Mouse (Mus musculus) gastrocnemius, postnatal 36 days (tissue): Measurements from ENCODE around the gene Ermap. TPM values are rescaled to one million over a fixed set of nuclear protein-coding genes. Genes with fewer than 3 reads are reported as not detected.

Experiments used
- DNase-seq, 2 experiments: peaks; one replicate each; pipeline ENCODE4 v3.0.0; 2022
- intact Hi-C: fragments of 180-260 bp; cut with DNase I; formaldehyde crosslinking; loops from one replicate; pipeline ENCODE4 v1.15.1; 2025
- microRNA-seq, 2 experiments: library from miRNA; unstranded; fragments of <30 nt; microRNA quantifications; one replicate each; pipeline ENCODE4 v1.2.0; 2021
- total RNA-seq, 2 experiments: library from RNA; stranded (reverse); gene quantifications; 2 replicates each; pipeline ENCODE4 v1.2.3; 2021

Ermap gene
- total RNA-seq, 2 experiments from 2014 or later = not detected

DNA sequence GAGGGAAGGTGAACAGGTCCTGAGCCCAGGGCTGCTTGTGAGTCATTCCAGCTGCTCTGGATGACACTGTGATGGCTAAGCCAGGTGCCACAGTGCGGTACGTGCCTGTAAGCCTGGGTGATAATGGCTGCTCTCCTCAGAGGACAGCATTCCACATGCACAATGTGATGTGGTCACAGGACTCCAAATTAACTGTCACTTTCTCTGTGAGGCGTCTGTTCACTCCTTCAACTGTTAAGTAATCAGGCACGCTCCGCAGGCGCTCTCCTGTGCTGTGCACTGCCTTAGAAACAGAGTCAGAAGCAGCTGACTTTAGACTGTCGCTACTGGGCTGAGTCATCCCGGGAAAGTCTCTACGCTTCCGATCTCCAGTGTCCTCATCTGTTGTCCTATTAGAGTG lies 48.6 kb downstream of the Ermap start:
- DNase-seq = no peak
- intact Hi-C loops = no loop called here

- no peak for DNase-seq
- intact Hi-C loops = no loop called here
Observed at GRCm38 (mm10) chr4:119140126-119140525, 49.7 kb downstream of the Ermap start.

- intact Hi-C loops = no loop called here
Observed at GRCm38 (mm10) chr4:119138776-119139175, 51.0 kb downstream of the Ermap start.

GRCm38 (mm10) chr4:119138171-119138570 lies 51.6 kb downstream of the Ermap start:
- intact Hi-C loops = no loop called here
- no peak for DNase-seq

More at GRCm38 (mm10) chr4:119138776-119139175, 51.0 kb downstream of the Ermap start:
- no peak for DNase-seq

- intact Hi-C loops = no loop called here
- no peak for DNase-seq
Observed at GRCm38 (mm10) chr4:119137313-119137712, 52.5 kb downstream of the Ermap start.

DNA sequence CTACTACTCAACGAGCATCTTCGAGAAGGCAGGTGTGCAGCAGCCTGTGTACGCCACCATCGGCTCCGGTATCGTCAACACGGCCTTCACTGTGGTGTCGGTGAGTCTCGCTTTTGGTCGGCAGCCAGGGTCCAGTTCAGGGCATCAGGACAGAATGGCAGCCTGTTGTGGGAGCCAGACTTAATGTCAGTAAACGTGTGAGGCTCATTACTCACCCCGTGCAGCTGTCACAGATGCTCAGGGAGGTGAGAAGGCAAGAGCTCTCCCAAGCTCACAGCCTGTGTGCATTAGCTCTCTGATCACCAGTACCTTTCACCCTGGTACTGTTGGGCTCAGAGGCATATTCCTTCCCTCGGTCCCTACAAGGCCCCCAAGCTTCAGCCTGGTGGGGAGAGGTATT lies 56.0 kb downstream of the Ermap start:
- no peak for DNase-seq
- intact Hi-C loops = no loop called here

- intact Hi-C loops = no loop called here
- no peak for DNase-seq
Observed at GRCm38 (mm10) chr4:119133306-119133705, 56.5 kb downstream of the Ermap start.

DNA sequence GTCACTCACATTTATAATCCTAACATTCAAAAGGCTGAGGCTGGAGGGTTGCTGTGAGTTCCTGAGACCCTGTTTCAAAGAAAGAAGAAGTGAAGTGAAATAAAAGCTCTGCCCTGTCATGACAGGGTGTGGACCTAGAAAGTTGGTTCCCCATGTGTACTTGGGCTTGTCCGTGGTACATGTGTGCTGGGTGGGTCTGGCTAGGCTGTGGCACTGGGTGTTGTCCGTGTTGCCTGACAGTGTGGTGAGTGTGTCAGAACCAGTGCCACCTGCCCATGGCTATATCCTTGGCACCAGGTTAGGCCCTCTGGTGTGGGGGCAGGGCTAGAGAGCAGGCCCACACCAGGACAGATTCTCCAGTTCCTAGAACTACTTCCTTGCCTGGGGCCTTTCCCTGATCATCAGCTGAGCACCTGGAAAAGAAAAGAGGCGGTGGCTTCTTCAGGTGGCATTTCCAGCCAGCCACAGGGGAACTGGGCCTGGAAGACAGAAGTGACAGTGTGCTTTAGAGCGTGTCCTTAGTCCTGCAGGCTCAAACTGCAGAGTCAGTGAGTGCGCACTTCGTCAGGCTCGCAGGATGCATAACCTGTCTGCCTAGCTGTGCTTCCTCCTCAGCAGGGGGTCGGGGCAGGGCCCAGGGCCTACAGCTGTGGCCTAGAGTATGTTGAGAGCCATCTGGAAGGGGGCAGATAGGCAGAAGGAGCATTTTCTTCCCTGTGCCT lies 58.5 kb downstream of the Ermap start:
- intact Hi-C loops = no loop called here
- DNase-seq = no peak

DNA sequence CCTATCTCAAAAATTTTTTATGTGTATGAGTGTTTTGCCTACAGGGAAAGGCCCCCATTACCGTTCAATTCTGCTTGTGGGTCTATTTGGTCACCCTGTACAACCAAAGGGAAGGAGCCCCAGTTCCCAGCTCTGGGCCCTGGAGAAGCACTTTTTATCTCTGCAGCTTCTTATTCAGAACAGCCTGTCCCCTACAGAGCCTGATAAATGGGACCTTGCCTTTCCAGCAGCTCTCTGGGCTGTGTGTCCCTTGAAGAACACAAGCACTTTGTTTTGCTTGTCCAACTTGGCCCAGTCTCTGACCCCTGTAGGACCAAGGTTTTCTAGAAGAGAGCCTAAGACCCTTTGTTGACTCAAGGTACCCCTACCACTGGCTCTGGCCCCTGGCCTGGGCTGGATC lies 60.7 kb downstream of the Ermap start:
- no peak for DNase-seq
- intact Hi-C loops = no loop called here

GRCm38 (mm10) chr4:119128547-119128946 lies 61.3 kb downstream of the Ermap start:
- intact Hi-C loops = no loop called here
- DNase-seq = no peak

DNA sequence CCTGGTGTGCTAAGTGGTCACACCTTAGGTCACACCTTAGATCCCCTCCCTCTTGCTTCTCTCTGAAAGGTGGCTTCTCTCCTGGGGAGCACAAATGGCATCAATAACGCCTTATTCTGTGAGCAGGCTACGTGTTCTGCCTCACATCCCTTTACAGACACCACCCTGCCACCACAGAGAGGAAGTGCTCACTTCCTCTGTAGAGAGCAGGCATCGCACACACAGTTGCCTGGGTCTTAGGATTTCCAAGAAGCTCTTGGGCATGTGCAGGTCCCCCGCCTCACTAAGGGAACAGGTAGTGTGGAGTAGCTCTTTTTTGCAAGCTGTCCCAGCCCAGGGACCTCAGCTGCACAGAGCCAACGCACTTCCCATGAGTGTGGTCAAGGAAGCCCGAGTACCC lies 62.6 kb downstream of the Ermap start:
- intact Hi-C loops = no loop called here

GRCm38 (mm10) chr4:119125577-119126270 lies 64.1 kb downstream of the Ermap start:
- DNase-seq = no peak
- intact Hi-C loops = no loop called here

More for the DNA sequence above, 62.6 kb downstream of the Ermap start:
- no peak for DNase-seq

Small RNA genes lying within 50 kb of the gene (microRNA-seq; reads per million reads assigned to microRNA genes)
- 0 reads per million in 2 experiments for gene Mir1957a

Other genes with a start within 250 kb of the Ermap start
- gene Lao1, start 228.4 kb downstream of the Ermap start, total RNA-seq = under 1 TPM; 0.36 to 0.86 TPM
- 1 to 10 TPM; 4.3 to 5.0 TPM for gene Slc2a1, start 81.3 kb downstream of the Ermap start, total RNA-seq
- gene Zfp691, start 15.8 kb downstream of the Ermap start, total RNA-seq = 10 to 100 TPM; 15.5 to 16.9 TPM
- gene Svbp, start 5.3 kb upstream of the Ermap start, total RNA-seq = 10 to 100 TPM; 10.7 to 15.2 TPM
- gene Tmem269, start 28.2 kb upstream of the Ermap start, total RNA-seq = not detected
- gene AU022252, start 42.7 kb upstream of the Ermap start, total RNA-seq = 10 to 100 TPM; 24.2 to 24.7 TPM
- gene P3h1, start 42.9 kb upstream of the Ermap start, total RNA-seq = 10 to 100 TPM; 12.7 to 13.8 TPM
- gene Cldn19, start 65.4 kb upstream of the Ermap start, total RNA-seq = 1 to 10 TPM; 2.2 to 3.2 TPM
- 100 to 1,000 TPM; 503 to 580 TPM for gene Ybx1, start 104.6 kb upstream of the Ermap start, total RNA-seq
- gene Ppih, start 130.5 kb upstream of the Ermap start, total RNA-seq = 1 to 10 TPM; 8.0 to 9.4 TPM
- gene Ccdc30, start 225.5 kb upstream of the Ermap start, total RNA-seq = under 1 TPM; 0.20 to 0.28 TPM
- 1 to 10 TPM; 3.8 to 4.9 TPM for gene Ppcs, start 232.4 kb upstream of the Ermap start, total RNA-seq
- gene Zmynd12, start 232.8 kb upstream of the Ermap start, total RNA-seq = not detected